Mouse (Mus musculus) urinary bladder, postnatal 14 days (tissue): ENCODE measurements at regions not wholly inside any gene's neighbourhood (a gene's known extent, or its start where the extent isn't known, plus 50 kb on each side); places are given as distances from the start of the nearest gene placed in this dataset.

Experiments
- DNase-seq: peaks from one replicate; pipeline ENCODE4 v3.0.0; 2021; ENCODE audit warnings: low spot score

GRCm38 (mm10) chr9:102782926-102783850 lies 51.5 kb upstream of the Ryk start:
- no peak for DNase-seq

GRCm38 (mm10) chr9:102784329-102785026 lies 50.2 kb upstream of the Ryk start:
- DNase-seq: peak; percentile 89
